Mouse (Mus musculus) T-helper 17 cell (primary cell): ENCODE results near the gene Nhlh1.

ENCODE experiments used
- in situ Hi-C, 2 experiments: fragments of 300-600 bp; cut with MboI, MseI; formaldehyde crosslinking; loops; 1 replicate in 1 of 2; 2 replicates in 1 of 2; pipeline ENCODE4 v1.15.1; 2025; ENCODE audit warnings: high pct_unique_total_duplicates in 2 of 2

Nhlh1 gene

DNA sequence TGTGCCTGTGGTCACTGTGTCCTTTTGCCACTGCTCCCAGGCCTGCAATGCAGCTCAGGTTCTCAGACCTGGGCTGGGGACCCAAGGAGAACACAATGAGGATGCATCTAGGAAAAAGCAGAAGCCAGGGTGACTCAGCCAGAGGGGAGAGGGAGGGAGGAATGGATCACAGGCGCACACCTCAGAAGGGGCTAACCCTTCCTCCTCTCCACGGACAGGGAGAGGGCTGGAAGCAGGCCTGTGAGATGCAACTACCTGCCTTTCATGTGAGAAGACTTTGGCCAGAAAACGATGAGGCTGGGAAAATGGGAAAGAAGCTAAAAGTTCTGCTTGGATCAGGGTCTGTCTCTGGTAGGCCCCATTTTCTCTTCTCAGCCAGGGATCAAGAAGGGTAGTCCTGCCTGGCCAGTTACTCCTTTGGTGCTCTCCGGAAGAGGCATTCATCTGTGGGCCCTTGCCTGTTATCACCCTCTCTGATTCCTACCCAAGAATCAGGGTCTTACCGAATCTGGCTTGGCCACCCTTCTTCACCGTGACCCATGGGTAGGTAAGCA, 39.8 kb downstream of the Nhlh1 start:
- in situ Hi-C loops: no loop called here

DNA sequence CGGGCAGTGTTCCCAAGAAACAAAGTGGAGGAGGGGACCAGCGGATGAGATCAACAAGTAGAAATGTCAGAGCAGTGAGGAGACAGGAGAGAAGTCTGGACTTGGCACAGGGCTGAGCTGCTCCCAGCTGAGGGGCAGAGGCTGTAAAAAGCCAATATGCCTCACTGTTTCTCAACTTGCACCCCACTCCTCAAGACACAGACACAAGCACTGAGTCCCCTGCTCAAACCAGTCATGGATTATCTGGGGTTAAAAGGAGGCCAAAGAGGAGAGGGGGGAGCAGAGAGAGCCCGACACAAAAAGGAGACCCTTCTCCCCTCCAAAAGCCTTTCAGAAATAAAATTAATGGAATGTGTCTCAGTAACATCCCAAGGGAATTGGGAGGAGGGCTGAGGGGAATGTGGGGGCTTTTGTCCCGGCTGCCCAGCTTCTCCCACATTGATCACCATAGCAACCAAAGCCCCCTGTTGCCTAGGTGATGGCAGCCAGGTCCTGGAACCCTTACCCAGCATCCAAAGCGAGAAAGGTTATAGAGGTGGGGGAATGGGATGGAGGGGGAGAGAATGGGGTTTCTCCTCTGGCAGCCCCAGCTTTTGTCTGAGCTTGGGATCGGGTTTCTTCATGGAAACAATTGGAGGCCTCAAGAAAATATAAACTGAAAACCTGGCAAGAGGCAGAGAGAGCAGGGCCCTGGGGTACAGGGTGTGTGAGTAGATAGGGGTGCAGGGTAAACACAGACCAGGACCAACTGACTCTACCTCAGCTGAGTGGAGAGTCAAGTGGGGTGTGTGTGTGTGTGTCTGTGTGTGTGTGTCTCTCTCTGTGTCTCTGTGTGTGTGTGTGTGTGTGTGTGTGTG, 40.5 kb downstream of the Nhlh1 start:
- in situ Hi-C loops: no loop called here

DNA sequence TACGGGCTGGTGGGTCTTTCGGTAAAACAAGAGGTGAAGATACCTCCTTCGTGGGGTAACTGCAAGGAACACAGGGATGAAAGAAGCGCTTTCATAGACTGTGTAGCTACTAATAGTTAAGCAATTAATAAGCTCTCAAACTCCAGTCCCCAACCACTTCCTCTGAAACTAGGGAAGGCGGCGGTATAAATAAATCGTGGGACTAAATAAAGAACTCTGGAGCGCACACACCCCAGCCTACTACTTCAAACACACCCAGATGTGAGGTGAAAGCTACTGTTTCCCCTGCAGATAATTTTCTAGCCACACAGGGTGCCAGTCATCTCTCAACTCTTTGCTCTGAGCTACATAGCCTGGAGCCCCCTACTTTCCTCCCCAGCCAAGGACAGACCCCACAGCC, 41.3 kb downstream of the Nhlh1 start:
- in situ Hi-C loops: no loop called here

DNA sequence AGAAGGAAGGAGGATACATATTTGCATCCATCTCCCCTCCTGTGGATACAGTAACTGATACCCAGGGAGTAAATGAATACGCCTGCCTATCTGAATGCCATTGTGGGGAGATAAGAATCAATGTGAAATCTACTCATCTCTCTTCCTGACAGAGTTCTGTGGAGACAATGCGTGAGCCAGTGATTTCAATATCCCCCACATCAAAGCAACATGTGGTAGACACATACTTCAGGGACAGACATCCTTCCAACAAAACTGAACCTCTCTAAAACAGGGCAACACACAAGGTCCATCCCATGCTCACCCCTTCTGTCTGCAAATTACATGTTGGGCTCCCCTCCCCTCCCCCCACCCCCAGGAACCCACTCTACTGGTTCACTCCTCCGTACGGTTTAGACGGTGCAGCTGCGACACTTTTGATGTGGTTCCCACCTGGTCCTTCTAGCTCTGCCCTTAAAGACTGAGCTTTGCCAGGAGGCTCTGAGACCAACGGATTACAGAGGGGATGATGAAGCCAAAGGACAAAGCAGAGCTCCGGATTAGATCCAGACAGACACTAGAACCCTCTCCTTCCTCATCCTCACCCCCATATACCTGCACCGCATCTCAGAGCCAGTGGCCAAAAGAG, 41.9 kb downstream of the Nhlh1 start:
- in situ Hi-C loops: no loop called here

DNA sequence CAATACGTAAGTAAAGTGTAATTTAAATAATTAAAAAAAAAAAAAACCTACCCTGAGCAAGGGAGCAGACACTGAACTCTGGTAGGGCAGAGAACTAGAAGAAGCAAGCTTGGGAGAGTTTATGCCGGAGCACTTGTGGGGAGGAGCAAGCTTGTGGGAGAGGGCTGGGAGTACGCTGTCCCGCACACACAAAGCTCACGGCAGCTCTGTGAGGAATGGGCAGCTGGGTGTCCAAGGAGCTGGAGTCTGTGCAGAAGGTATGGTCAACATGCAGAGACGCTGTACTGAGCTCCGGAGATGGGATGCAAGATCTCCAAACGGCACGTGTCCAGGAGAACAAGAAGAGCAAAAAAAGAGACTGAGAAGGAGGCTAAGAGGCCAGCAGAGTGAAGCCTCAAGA, 42.6 kb downstream of the Nhlh1 start:
- in situ Hi-C loops: no loop called here

DNA sequence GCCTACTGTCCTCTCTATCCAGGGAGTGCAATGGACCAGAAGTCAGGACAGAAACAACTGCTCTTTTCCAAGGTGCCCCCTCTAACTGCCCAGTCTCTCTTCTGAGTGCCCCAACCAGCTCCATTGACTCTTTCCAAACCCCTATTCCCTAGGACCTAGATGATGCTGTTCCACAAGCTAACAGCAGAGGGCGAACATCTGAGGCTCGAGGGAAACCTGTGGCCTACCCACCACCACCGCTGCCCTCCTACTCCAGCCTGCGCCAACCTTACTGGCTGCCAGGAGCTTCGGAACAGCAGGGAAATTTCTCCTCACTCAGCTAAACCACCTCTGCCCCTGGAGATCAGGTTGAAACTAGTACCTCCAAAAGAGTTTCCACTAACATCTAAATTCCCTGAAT, 45.3 kb downstream of the Nhlh1 start:
- in situ Hi-C loops: no loop called here

DNA sequence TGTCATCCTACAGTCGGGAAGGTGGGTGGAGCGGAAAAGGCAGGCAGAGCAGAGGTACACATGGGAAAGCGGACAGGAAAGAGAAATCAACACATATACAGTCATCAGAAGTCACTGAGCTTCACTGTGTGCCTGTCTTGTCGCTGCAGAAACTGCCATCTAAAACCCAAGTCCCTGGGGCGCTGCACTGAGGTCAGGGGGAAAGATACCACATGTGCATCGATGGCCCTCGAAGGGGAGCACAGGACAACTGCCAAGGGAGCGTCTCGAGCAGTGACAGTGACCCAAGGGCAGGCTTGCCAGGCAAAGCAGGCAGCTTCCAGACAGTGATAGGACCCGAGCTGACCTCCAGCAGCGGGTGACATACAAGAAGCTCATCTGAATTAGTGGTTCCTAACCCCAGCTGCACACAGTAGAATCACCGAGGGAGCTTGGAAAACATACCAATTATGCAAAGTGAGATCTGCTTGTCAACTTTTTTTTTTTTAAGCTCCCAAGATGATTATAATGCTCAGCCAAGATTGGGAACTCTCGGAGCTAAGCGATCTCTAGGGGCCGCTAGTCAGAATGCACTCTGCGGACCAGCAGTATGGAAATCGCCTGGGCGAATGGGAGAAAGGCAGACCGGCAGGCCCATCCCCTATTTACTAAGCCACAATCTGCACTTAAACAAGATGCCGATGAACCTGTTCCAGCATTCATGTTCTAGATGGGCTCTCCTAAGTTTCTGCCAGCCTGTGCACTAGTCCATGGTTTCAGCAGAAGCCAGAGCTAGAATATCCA, 47.1 kb downstream of the Nhlh1 start:
- in situ Hi-C loops: no loop called here

DNA sequence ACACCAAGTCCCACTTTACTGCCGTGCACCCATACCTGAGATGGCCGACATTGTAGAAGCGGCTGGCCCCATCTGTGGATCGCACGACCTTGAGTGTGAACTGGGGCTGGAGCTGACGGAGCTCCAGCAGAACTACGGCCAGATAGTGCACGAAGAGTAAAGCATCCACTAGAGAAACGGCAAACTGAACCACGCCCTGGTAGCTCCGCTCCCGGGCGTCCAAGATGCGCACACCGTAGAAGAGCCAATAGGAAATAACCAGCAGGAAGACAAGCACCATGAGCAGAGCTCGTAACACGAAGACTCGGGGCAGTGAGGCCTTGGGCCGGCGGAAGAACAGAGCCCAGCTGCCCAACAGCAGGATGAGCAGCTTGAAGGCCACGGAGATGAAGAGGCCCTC, 48.0 kb downstream of the Nhlh1 start:
- in situ Hi-C loops: loop anchor here (5.0 to 10.0 kb wide), 2 partner anchors 182 to 195 kb away; no protein-coding TSS in a partner anchor

DNA sequence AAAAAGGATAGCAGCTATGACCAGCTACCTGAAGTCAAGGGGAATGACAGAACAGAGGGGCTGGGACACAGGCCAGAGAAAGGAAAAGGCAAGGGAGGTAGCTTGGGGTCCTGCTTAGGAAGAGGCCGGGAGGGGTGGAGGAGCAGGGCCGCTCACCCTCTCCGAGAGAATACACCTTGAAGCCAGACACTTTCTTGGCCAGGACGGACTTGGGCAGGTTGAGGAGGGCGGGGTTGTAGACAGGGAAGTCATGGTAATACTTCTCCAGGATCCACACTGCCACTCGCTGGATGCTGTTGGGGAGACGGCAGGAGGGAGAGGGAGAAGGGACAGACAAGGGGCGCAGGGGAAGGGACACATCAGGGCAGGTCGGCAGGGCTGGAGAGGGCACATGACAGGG, 49.0 kb downstream of the Nhlh1 start:
- in situ Hi-C loops: loop anchor here (5.0 to 10.0 kb wide), 2 partner anchors 181 to 194 kb away; no protein-coding TSS in a partner anchor

DNA sequence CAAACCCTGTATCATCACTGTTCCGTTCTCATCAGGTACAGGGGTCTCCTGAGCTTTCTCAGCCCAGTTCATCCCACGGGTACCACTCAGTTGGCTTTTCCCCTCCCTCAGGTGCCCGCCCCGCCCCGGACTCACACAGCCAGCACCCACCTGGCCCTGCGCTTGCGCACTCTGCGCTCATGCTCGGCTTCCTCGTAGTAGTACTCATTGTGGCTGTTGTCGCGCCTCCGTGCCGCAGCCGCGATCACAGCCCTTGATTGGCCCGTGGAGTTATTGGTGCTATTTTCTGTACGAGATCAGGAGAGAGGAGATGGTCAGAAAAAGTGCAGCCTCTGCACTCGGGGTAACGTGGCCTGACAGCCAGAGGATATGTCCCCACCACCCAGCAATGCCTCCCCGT, 49.6 kb downstream of the Nhlh1 start:
- in situ Hi-C loops: loop anchor here (5.0 to 10.0 kb wide), 2 partner anchors 180 to 193 kb away; no protein-coding TSS in a partner anchor
